Mouse (Mus musculus): ENCODE measurements at regions not wholly inside any gene's neighbourhood (a gene's known extent, or its start where the extent isn't known, plus 50 kb on each side); places are given as distances from the start of the nearest gene placed in this dataset.

- Histone ChIP-seq H3K4me1 (ENCODE audit: control insufficient read depth, insufficient read depth, low read length) (no peaks in the 10 kb centered on the region), H3K9me3 (replicated peaks; ENCODE audit: control insufficient read depth, low read length) (no peaks in the 10 kb centered on the region), H3K27me3 (replicated peaks; ENCODE audit: control insufficient read depth, insufficient read depth, low read length) (no peaks in the 10 kb centered on the region), H3K36me3 (ENCODE audit: control insufficient read depth, insufficient read depth, low read length) (no peaks in the 10 kb centered on the region), H3K27ac (ENCODE audit: low read depth, low read length) (no peak overlapping the region), H3K9ac (ENCODE audit: low read length) (no peak overlapping the region), H3K4me2 (ENCODE audit: low read length) (no peak overlapping the region), H3K4me3 (ENCODE audit: low read depth, low read length) (no peak overlapping the region)
- peak; percentile 83 for ATAC-seq
- DNase-seq (ENCODE audit: low spot score) = peak; percentile 52
- whole genome bisulfite sequencing = 62% methylated on average over 4 of the region's 4 CpGs
These were observed 194.5 kb downstream of the Ctag2 start for GRCm38 (mm10) chrX:65241861-65242525.

GRCm38 (mm10) chrX:65252746-65253145 lies 205.3 kb downstream of the Ctag2 start:
- Histone ChIP-seq H3K36me3 (ENCODE audit: control insufficient read depth, insufficient read depth, low read length) (no peaks in the 10 kb centered on the region), H3K4me3 (ENCODE audit: low read depth, low read length) (no peak overlapping the region), H3K27ac (ENCODE audit: low read depth, low read length) (no peak overlapping the region), H3K9ac (ENCODE audit: low read length) (no peak overlapping the region), H3K4me2 (ENCODE audit: low read length) (no peak overlapping the region), H3K9me3 (replicated peaks; ENCODE audit: control insufficient read depth, low read length) (no peaks in the 10 kb centered on the region), H3K4me1 (ENCODE audit: control insufficient read depth, insufficient read depth, low read length) (no peaks in the 10 kb centered on the region), H3K27me3 (replicated peaks; ENCODE audit: control insufficient read depth, insufficient read depth, low read length) (no peaks in the 10 kb centered on the region)
- ATAC-seq (no peak), DNase-seq (ENCODE audit: low spot score) (no peak)
- 73% methylated on average over 2 of the region's 2 CpGs for WGBS
